Mouse (Mus musculus): ENCODE measurements at regions not wholly inside any gene's neighbourhood (a gene's known extent, or its start where the extent isn't known, plus 50 kb on each side); places are given as distances from the start of the nearest gene placed in this dataset.

DNA sequence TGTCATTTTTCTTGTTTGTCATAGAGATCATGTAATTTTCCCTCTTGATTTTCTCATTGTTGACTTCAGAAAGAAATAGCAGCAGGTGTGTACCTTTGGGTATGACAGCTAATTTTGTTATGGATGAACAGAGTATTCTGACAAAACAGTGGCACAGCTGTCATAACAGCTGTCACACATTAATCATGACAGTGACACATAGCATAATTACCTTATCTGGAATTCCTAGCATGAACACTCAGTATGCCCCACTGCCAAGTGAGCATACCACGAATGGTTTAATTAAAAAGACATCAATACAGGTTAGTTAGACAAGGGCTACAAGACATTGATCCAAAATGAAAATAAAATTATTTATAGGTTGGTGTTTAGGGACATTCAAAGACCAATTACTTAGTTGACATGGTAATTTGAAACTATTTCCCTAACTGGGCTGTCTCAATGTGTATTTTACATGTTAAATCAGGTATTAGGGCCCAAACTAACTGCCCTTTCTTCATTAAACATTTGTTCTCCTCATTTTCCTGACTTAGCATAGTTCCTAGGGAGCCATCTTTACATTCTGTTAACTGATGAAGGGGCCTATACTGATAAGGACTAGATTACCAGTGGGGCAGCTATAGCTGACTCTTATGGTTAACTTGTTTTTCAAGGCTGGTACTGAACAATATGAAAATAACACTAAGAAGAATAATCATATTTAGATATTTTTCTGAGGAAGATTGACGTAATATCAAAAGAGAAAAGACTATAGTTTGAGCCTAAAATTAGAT is 52.2 kb downstream of the Aldoart1 start:
- 72% methylated on average over 2 of the region's 2 CpGs for WGBS
- no peaks in the 10 kb centered on the region for H3K36me3 ChIP-seq (ENCODE audit: control insufficient read depth, insufficient read depth, low read length)

DNA sequence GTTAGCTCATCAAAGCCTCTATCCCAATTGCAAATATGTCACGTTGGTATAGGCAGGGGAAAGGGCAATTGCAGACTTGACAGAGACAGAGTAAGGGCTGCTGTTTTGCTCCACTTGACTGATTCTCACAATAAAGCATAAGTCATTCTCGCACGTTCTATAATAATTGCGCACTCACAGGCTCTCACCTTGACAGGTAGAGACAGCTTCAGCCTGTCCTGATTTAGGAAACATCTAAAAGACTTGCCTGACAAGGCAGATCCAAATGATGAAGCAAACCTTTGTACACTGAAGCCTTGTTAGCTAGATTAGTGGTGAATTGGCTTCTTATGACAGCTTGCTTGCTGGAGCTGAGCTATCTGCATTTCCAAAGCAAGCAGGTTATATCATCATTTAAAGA is 52.9 kb downstream of the Aldoart1 start:
- H3K27me3 ChIP-seq (replicated peaks; ENCODE audit: control insufficient read depth, insufficient read depth, low read length): no peaks in the 10 kb centered on the region
- no peak overlapping the region for H3K4me3 ChIP-seq (ENCODE audit: insufficient read depth, low read depth, low read length)
- DNase-seq: no peak
- H3K36me3 ChIP-seq (ENCODE audit: control insufficient read depth, insufficient read depth, low read length): no peaks in the 10 kb centered on the region
- no peak overlapping the region for H3K27ac ChIP-seq (ENCODE audit: insufficient read depth, low read depth, low read length)
- H3K4me1 ChIP-seq (ENCODE audit: control insufficient read depth, insufficient read depth, low read length): no peaks in the 10 kb centered on the region
- TF ChIP-seq POLR2A (IDR thresholded peaks at IDR 0.05; ENCODE audit: low read depth, low read length) (no peak), CTCF (conservative IDR thresholded peaks at IDR 0.05; ENCODE audit: insufficient read depth, insufficient read length, low read depth, low read length) (no peak)
- 63% methylated on average over 4 of the region's 4 CpGs for WGBS

More for the DNA sequence above, 52.2 kb downstream of the Aldoart1 start:
- no peaks in the 10 kb centered on the region for H3K4me1 ChIP-seq (ENCODE audit: control insufficient read depth, insufficient read depth, low read length)
- no peak overlapping the region for H3K4me3 ChIP-seq (ENCODE audit: insufficient read depth, low read depth, low read length)
- TF ChIP-seq POLR2A (IDR thresholded peaks at IDR 0.05; ENCODE audit: low read depth, low read length) (no peak), CTCF (conservative IDR thresholded peaks at IDR 0.05; ENCODE audit: insufficient read depth, insufficient read length, low read depth, low read length) (no peak)
- no peak for DNase-seq
- no peak overlapping the region for H3K27ac ChIP-seq (ENCODE audit: insufficient read depth, low read depth, low read length)
- H3K27me3 ChIP-seq (replicated peaks; ENCODE audit: control insufficient read depth, insufficient read depth, low read length): no peaks in the 10 kb centered on the region

DNA sequence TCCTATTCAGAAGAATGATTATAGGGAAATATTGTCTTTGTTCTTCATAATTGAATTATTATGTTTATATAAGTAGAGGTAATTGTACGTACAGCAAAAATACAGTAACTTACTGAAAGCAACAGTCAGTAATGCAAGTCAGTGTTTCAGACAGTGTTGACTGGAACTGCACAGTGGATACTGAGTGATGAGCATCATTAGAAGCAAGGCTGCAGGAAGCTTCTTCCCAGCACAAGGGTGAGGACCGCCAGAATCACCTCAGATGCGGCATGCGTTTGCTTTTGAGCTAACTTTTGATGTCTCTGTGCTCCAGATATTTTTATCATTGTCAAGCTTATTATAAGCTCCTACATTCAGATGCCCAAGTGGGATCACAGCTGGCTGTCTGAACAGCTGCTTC is 63.6 kb downstream of the Aldoart1 start:
- no peak for DNase-seq
- Histone ChIP-seq H3K27ac (ENCODE audit: insufficient read depth, low read depth, low read length) (no peak overlapping the region), H3K27me3 (replicated peaks; ENCODE audit: control insufficient read depth, insufficient read depth, low read length) (no peaks in the 10 kb centered on the region), H3K4me1 (ENCODE audit: control insufficient read depth, insufficient read depth, low read length) (no peaks in the 10 kb centered on the region), H3K4me3 (ENCODE audit: insufficient read depth, low read depth, low read length) (no peak overlapping the region), H3K36me3 (ENCODE audit: control insufficient read depth, insufficient read depth, low read length) (no peaks in the 10 kb centered on the region)
- TF ChIP-seq CTCF (conservative IDR thresholded peaks at IDR 0.05; ENCODE audit: insufficient read depth, insufficient read length, low read depth, low read length): no peak
- no peak for TF ChIP-seq POLR2A (IDR thresholded peaks at IDR 0.05; ENCODE audit: low read depth, low read length)
- WGBS: 92% methylated on average over 4 of the region's 4 CpGs

DNA sequence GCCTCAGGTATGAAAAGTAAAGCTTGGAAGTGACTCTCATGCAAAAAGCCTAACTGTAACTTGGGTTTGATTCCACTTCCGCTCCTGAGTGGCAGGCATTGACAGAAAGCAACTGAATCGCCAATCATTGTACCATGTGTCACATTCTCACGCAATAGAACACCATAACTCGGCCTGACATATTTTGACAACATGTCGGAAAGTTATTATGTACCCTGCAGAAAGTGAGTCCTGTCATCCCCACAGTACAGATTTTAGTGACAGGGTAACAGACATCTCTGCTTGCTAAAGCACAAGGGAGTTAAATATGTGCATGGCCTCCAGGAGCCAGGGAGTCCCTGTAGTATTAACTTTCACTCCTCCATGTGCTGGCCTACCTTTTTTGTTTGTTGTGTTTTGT is 85.5 kb downstream of the Aldoart1 start:
- 56% methylated on average over 5 of the region's 5 CpGs for WGBS
- no peaks in the 10 kb centered on the region for H3K36me3 ChIP-seq (ENCODE audit: control insufficient read depth, insufficient read depth, low read length)
- H3K4me1 ChIP-seq (ENCODE audit: control insufficient read depth, insufficient read depth, low read length): no peaks in the 10 kb centered on the region; the same call in 1 of the 2 replicates
- no peak overlapping the region for H3K4me3 ChIP-seq (ENCODE audit: insufficient read depth, low read depth, low read length)
- TF ChIP-seq POLR2A (IDR thresholded peaks at IDR 0.05; ENCODE audit: low read depth, low read length) (no peak), CTCF (conservative IDR thresholded peaks at IDR 0.05; ENCODE audit: insufficient read depth, insufficient read length, low read depth, low read length) (no peak)
- no peaks in the 10 kb centered on the region for H3K27me3 ChIP-seq (replicated peaks; ENCODE audit: control insufficient read depth, insufficient read depth, low read length)
- H3K27ac ChIP-seq (ENCODE audit: insufficient read depth, low read depth, low read length): no peak overlapping the region
- DNase-seq: no peak

DNA sequence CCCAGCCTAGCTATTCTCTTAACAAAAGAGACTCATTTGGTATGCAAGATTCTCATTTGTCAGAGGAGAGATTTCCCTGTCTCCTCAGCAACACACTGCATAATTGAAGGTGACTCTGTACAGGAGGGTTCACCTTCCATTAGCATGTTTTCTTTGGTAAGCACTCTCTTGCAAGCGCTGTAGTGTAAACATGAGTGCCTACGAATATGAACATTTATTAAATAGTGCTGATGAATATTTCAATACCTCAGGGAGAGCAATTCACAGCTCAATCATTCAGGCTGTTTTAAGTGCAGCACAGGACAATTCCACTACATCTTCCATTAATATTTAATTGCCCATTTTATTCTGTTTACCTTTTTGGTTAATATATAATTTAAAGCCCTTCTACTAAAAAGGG is 86.0 kb downstream of the Aldoart1 start:
- H3K27me3 ChIP-seq (replicated peaks; ENCODE audit: control insufficient read depth, insufficient read depth, low read length): no peaks in the 10 kb centered on the region
- no peak for TF ChIP-seq POLR2A (IDR thresholded peaks at IDR 0.05; ENCODE audit: low read depth, low read length)
- TF ChIP-seq CTCF (conservative IDR thresholded peaks at IDR 0.05; ENCODE audit: insufficient read depth, insufficient read length, low read depth, low read length): no peak
- no peaks in the 10 kb centered on the region; the same call in 1 of the 2 replicates for H3K4me1 ChIP-seq (ENCODE audit: control insufficient read depth, insufficient read depth, low read length)
- 30% methylated on average over 2 of the region's 2 CpGs for WGBS
- no peak overlapping the region for H3K4me3 ChIP-seq (ENCODE audit: insufficient read depth, low read depth, low read length)
- peak; percentile 10 for DNase-seq
- no peaks in the 10 kb centered on the region for H3K36me3 ChIP-seq (ENCODE audit: control insufficient read depth, insufficient read depth, low read length)
- H3K27ac ChIP-seq (ENCODE audit: insufficient read depth, low read depth, low read length): no peak overlapping the region
